Mouse (Mus musculus) midbrain, embryonic 14.5 days (tissue): ENCODE results near the gene Susd4. TPM values are rescaled to one million over a fixed set of nuclear protein-coding genes. Genes with fewer than 3 reads are reported as not detected.
A peak's percentile ranks its signal among the peaks of the same experiment; 100 is the strongest.

ENCODE experiments used
- ATAC-seq: fragments of 200-750 bp; cut with Nextera tagmentation; 2 replicates; pipeline ENCODE4 v1.8.0; 2017; ENCODE audit warnings: moderate number of reproducible peaks, moderate library complexity; ENCODE audit not compliant: low FRiP score, low TSS enrichment
- DNase-seq: peaks from one replicate; pipeline ENCODE4 v3.0.0-alpha.2; 2015
- H3K27ac ChIP-seq: fragments of 300-500 bp; sonication (generic); replicated peaks from 2 replicates; pipeline ENCODE4 v1.5.1; 2014; ENCODE audit warnings: mild to moderate bottlenecking, low read depth, low read length, moderate library complexity
- H3K27me3 ChIP-seq: fragments of 300-500 bp; sonication (generic); 2 replicates; pipeline ENCODE4 v1.6.1; 2014; ENCODE audit warnings: low read length, control low read depth, mixed read lengths; ENCODE audit not compliant: control insufficient read depth, insufficient read depth
- H3K36me3 ChIP-seq: fragments of 300-500 bp; sonication (generic); 2 replicates; pipeline ENCODE4 v1.6.1; 2014; ENCODE audit warnings: low read length, control low read depth; ENCODE audit not compliant: control insufficient read depth, insufficient read depth
- H3K4me1 ChIP-seq: fragments of 300-500 bp; sonication (generic); 2 replicates; pipeline ENCODE4 v1.6.1; 2014; ENCODE audit warnings: mild to moderate bottlenecking, antibody characterized with exemption, low read length, control low read depth; ENCODE audit not compliant: control insufficient read depth, insufficient read depth
- H3K4me2 ChIP-seq: fragments of 300-500 bp; sonication (generic); 2 replicates; pipeline ENCODE4 v1.6.1; 2014; ENCODE audit warnings: mild to moderate bottlenecking, low read length, moderate library complexity
- H3K4me3 ChIP-seq: fragments of 300-500 bp; sonication (generic); replicated peaks from 2 replicates; pipeline ENCODE4 v1.5.1; 2014; ENCODE audit warnings: low read depth, low read length
- H3K9ac ChIP-seq: fragments of 300-500 bp; sonication (generic); replicated peaks from 2 replicates; pipeline ENCODE4 v1.6.1; 2014; ENCODE audit warnings: mild to moderate bottlenecking, low read length, moderate library complexity
- H3K9me3 ChIP-seq: fragments of 300-500 bp; sonication (generic); 2 replicates; pipeline ENCODE4 v1.6.1; 2016; ENCODE audit warnings: low read length, control low read depth, mixed read lengths; ENCODE audit not compliant: control insufficient read depth
- WGBS: fragments of 180-500 bp; shearing (Covaris S2); extraction: QIAGEN DNeasy Blood & Tissue Kit; methylation state at CpG from one replicate; pipeline ENCODE4 v1.1.7; 2014; 5-methylcytosine and 5-hydroxymethylcytosine counted together
- polyA plus RNA-seq: library from polyadenylated mRNA; unstranded; fragments of >200 nt; fragmentation: Nextera tagmentation; extraction: Ambion mirVana; gene quantifications from 2 replicates; pipeline ENCODE4 v1.2.1, GENCODE M21; 2014

Gene Susd4
- polyA plus RNA-seq, 1 experiment from 2014 or later, result 71.0 TPM

- WGBS, result 93% methylated on average over 9 of the region's 9 CpGs
- H3K4me2 ChIP-seq, result no peak within 1 kb of the TSS
- H3K27ac ChIP-seq, result no peak within 1 kb of the TSS
- no peak for ATAC-seq
- H3K9me3 ChIP-seq, result no peaks in the 10 kb centered on the region
- H3K4me3 ChIP-seq, result no peak within 1 kb of the TSS
- no peaks in the 10 kb centered on the region for H3K4me1 ChIP-seq
- no peaks in the 10 kb centered on the region for H3K36me3 ChIP-seq
- DNase-seq, result no peak
- no peak within 1 kb of the TSS for H3K9ac ChIP-seq
- H3K27me3 ChIP-seq, result no peaks in the 10 kb centered on the region
Observed at GRCm38 (mm10) chr1:182749080-182749479, 14.6 kb upstream of the Susd4 start, which contains the start of gene Ccdc185. Ccdc185 (minus strand) TSS chr1:182749180.

GRCm38 (mm10) chr1:182751301-182751700 lies 12.4 kb upstream of the Susd4 start:
- Histone ChIP-seq H3K27ac (no peak overlapping the region), H3K36me3 (no peaks in the 10 kb centered on the region), H3K9me3 (no peaks in the 10 kb centered on the region), H3K27me3 (no peaks in the 10 kb centered on the region), H3K4me2 (no peak overlapping the region), H3K9ac (no peak overlapping the region), H3K4me1 (no peaks in the 10 kb centered on the region), H3K4me3 (no peak overlapping the region)
- no peak for ATAC-seq
- DNase-seq, result no peak
- WGBS, result 62% methylated on average over 8 of the region's 8 CpGs

- Histone ChIP-seq H3K4me1 (no peaks in the 10 kb centered on the region), H3K9me3 (no peaks in the 10 kb centered on the region), H3K27me3 (no peaks in the 10 kb centered on the region), H3K27ac (no peak overlapping the region), H3K4me3 (no peak overlapping the region), H3K4me2 (no peak overlapping the region), H3K9ac (no peak overlapping the region), H3K36me3 (no peaks in the 10 kb centered on the region)
- peak; percentile 37 for DNase-seq
- WGBS, result 83% methylated on average over 8 of the region's 8 CpGs
- ATAC-seq, result no peak
Observed at GRCm38 (mm10) chr1:182753694-182754093, 10.0 kb upstream of the Susd4 start.

GRCm38 (mm10) chr1:182754865-182755264 lies 8.8 kb upstream of the Susd4 start:
- DNase-seq (no peak), ATAC-seq (no peak)
- 89% methylated on average over 5 of the region's 5 CpGs for WGBS
- Histone ChIP-seq H3K4me3 (no peak overlapping the region), H3K27ac (no peak overlapping the region), H3K27me3 (no peaks in the 10 kb centered on the region), H3K9ac (no peak overlapping the region), H3K36me3 (no peaks in the 10 kb centered on the region), H3K9me3 (no peaks in the 10 kb centered on the region), H3K4me1 (no peaks in the 10 kb centered on the region), H3K4me2 (no peak overlapping the region)

GRCm38 (mm10) chr1:182758783-182759182 lies 4.9 kb upstream of the Susd4 start:
- WGBS, result 91% methylated on average over 1 of the region's 1 CpGs
- Histone ChIP-seq H3K27ac (no peak overlapping the region), H3K9ac (no peak overlapping the region), H3K27me3 (no peaks in the 10 kb centered on the region), H3K36me3 (no peaks in the 10 kb centered on the region), H3K4me1 (0 out of 2 replicates have a peak, but pooled peaks cover 6% of the 10 kb centered on the region), H3K4me2 (no peak overlapping the region), H3K4me3 (no peak overlapping the region), H3K9me3 (no peaks in the 10 kb centered on the region)
- no peak for ATAC-seq
- DNase-seq, result peak; percentile 30

GRCm38 (mm10) chr1:182763191-182763715 lies 407 bp upstream of the Susd4 start:
- DNase-seq, result peak; percentile 50
- H3K36me3 ChIP-seq, result no peaks in the 10 kb centered on the region
- no peak for ATAC-seq
- peaks cover 20% of the 10 kb centered on the region; the same call in 1 of the 2 replicates for H3K4me1 ChIP-seq
- 6% methylated on average over 17 of the region's 17 CpGs for WGBS
- peak overlapping the region; percentile 90 for H3K27ac ChIP-seq
- peak overlapping the region; percentile 75 for H3K4me2 ChIP-seq
- H3K27me3 ChIP-seq, result no peaks in the 10 kb centered on the region
- H3K9ac ChIP-seq, result peak overlapping the region; percentile 71
- no peaks in the 10 kb centered on the region for H3K9me3 ChIP-seq
- H3K4me3 ChIP-seq, result peak overlapping the region; percentile 52

- Histone ChIP-seq H3K27ac (peak overlapping the region; percentile 90), H3K4me1 (peaks cover 20% of the 10 kb centered on the region; the same call in 1 of the 2 replicates), H3K4me2 (peak overlapping the region; percentile 75), H3K36me3 (no peaks in the 10 kb centered on the region), H3K4me3 (peak overlapping the region; percentile 52), H3K9me3 (no peaks in the 10 kb centered on the region), H3K27me3 (no peaks in the 10 kb centered on the region), H3K9ac (peak overlapping the region; percentile 71)
- WGBS, result under 1% methylated on average over 27 of the region's 27 CpGs
- ATAC-seq (peak; percentile 76), DNase-seq (peak; percentile 74)
Observed at GRCm38 (mm10) chr1:182764541-182765281, 1.1 kb downstream of the Susd4 start.

- ATAC-seq, result no peak
- no peak overlapping the region for H3K4me2 ChIP-seq
- WGBS, result 90% methylated on average over 7 of the region's 7 CpGs
- no peak overlapping the region for H3K4me3 ChIP-seq
- H3K27ac ChIP-seq, result no peak overlapping the region
- H3K4me1 ChIP-seq, result 0 out of 2 replicates have a peak, but pooled peaks cover 4% of the 10 kb centered on the region
- H3K36me3 ChIP-seq, result no peaks in the 10 kb centered on the region
- H3K27me3 ChIP-seq, result no peaks in the 10 kb centered on the region
- DNase-seq, result no peak
- no peak overlapping the region for H3K9ac ChIP-seq
- H3K9me3 ChIP-seq, result no peaks in the 10 kb centered on the region
Observed at GRCm38 (mm10) chr1:182775576-182775975, 11.9 kb downstream of the Susd4 start.
